Mouse (Mus musculus): ENCODE results near the gene Shisal1. TPM values are rescaled to one million over a fixed set of nuclear protein-coding genes. Genes with fewer than 3 reads are reported as not detected.
A peak's percentile ranks its signal among the peaks of the same experiment; 100 is the strongest.

Gene Shisal1
- polyA plus RNA-seq, 1 experiment from 2014 or later: 0.06 TPM

DNA sequence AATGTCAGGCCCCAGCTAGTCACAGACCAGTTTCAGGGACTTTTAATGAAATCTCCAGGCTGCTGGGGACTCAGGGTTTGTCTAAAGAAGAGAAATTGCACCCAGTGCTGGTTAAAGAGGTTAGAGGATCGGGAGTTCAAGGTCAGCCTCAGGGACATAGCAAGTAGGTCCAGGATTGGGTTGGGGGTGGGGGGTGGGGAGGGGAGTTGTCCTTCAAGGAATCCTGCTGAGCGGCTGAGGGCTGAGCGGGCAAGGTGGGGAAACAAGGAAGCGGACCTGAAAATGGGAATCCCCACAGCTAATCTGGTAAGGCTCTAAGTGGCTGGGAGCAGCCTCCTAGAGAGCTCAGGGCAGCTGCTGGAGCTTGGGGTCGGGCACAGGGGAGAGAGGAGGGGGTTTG lies 20.9 kb upstream of the Shisal1 start:
- Histone ChIP-seq H3K36me3 (ENCODE audit: insufficient read depth, low read length) (no peaks in the 10 kb centered on the region), H3K4me3 (ENCODE audit: low read depth, low read length) (no peak overlapping the region), H3K9ac (replicated peaks; ENCODE audit: low read depth) (no peak overlapping the region), H3K27ac (ENCODE audit: low read length) (no peak overlapping the region), H3K27me3 (replicated peaks; ENCODE audit: insufficient read depth, low read length) (no peaks in the 10 kb centered on the region), H3K4me1 (ENCODE audit: insufficient read depth, low read depth, low read length) (no peaks in the 10 kb centered on the region), H3K9me3 (ENCODE audit: low read length) (no peaks in the 10 kb centered on the region), H3K4me2 (replicated peaks; ENCODE audit: low read depth, low read length) (no peak overlapping the region)
- no peak for TF ChIP-seq CTCF (IDR thresholded peaks at IDR 0.05)
- TF ChIP-seq EP300 (IDR thresholded peaks at IDR 0.05): no peak
- DNase-seq (ENCODE audit: low spot score): no peak
- WGBS: 66% methylated on average over 5 of the region's 5 CpGs
- ATAC-seq: no peak

DNA sequence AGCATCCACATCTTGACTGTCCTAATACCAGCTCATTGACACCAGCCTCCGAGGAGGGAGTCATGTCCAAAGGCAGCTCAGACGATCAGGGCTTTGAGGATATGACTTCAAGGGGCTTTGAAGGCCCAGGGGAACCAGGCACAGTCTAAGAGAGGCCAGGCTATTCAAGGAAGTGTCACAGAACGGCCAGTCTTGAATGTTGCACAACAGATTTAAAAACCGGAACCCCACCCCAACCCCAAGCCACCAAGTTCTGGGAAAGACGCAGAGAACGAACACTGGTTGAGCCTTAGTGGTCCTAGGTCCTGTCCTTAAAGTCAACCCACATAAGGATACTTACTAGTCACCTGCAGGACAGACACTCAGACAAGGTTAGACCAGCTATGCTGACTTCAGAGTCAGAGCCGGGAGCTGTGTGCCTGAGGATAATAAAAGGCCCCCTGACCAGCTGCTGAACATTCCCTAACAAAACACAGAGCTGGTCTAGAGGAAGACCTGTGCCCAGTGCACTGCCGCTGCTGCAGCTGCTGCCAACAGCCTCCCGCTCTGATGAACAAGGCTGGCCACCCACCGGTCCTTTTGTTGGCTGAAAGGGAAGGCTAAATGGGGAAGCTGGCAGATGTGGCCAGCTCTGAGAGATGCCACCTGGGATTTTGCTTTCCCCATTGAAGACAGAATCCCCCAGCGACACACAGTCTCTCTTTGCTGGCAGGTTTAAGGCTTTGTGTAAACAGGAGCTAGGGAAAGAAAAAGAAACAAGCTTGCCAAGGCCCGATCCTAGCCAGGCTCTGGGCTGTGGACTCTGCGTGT lies 19.8 kb upstream of the Shisal1 start:
- no peak overlapping the region for H3K4me3 ChIP-seq (ENCODE audit: low read depth, low read length)
- no peaks in the 10 kb centered on the region for H3K36me3 ChIP-seq (ENCODE audit: insufficient read depth, low read length)
- ATAC-seq (peak; percentile 73), DNase-seq (ENCODE audit: low spot score) (peak; percentile 52)
- H3K9ac ChIP-seq (replicated peaks; ENCODE audit: low read depth): no peak overlapping the region
- no peak overlapping the region for H3K27ac ChIP-seq (ENCODE audit: low read length)
- 22% methylated on average over 13 of the region's 13 CpGs for WGBS
- no peak for TF ChIP-seq CTCF (IDR thresholded peaks at IDR 0.05)
- no peak for TF ChIP-seq EP300 (IDR thresholded peaks at IDR 0.05)
- H3K9me3 ChIP-seq (ENCODE audit: low read length): no peaks in the 10 kb centered on the region
- H3K4me1 ChIP-seq (ENCODE audit: insufficient read depth, low read depth, low read length): no peaks in the 10 kb centered on the region
- no peak overlapping the region for H3K4me2 ChIP-seq (replicated peaks; ENCODE audit: low read depth, low read length)
- H3K27me3 ChIP-seq (replicated peaks; ENCODE audit: insufficient read depth, low read length): no peaks in the 10 kb centered on the region

DNA sequence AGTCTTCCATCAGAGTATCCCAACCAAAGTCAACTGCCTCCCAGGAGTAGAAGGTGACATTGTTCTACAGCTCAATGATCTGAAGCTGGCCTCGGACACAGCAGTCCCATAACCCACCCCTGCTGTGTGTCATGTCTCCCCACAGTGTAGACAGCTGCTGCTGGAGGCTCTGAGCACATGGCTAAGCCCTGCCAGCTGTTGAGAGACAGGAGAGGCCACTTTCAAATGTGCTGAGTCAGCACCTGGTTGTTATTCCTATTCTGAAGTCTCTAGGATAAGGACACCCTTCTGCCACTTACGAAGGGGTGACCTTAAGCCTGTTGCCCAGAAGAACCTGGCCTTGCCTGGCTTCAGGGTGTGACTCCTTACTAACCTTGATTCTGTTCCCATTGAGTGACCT lies 14.5 kb upstream of the Shisal1 start:
- Histone ChIP-seq H3K27ac (ENCODE audit: low read length) (no peak overlapping the region), H3K36me3 (ENCODE audit: insufficient read depth, low read length) (no peaks in the 10 kb centered on the region), H3K9ac (replicated peaks; ENCODE audit: low read depth) (no peak overlapping the region), H3K4me1 (ENCODE audit: insufficient read depth, low read depth, low read length) (no peaks in the 10 kb centered on the region), H3K4me2 (replicated peaks; ENCODE audit: low read depth, low read length) (no peak overlapping the region), H3K4me3 (ENCODE audit: low read depth, low read length) (no peak overlapping the region), H3K9me3 (ENCODE audit: low read length) (no peaks in the 10 kb centered on the region), H3K27me3 (replicated peaks; ENCODE audit: insufficient read depth, low read length) (no peaks in the 10 kb centered on the region)
- ATAC-seq (no peak), DNase-seq (ENCODE audit: low spot score) (no peak)
- TF ChIP-seq CTCF (IDR thresholded peaks at IDR 0.05) (no peak), EP300 (IDR thresholded peaks at IDR 0.05) (no peak)
- WGBS: 77% methylated on average over 2 of the region's 2 CpGs

DNA sequence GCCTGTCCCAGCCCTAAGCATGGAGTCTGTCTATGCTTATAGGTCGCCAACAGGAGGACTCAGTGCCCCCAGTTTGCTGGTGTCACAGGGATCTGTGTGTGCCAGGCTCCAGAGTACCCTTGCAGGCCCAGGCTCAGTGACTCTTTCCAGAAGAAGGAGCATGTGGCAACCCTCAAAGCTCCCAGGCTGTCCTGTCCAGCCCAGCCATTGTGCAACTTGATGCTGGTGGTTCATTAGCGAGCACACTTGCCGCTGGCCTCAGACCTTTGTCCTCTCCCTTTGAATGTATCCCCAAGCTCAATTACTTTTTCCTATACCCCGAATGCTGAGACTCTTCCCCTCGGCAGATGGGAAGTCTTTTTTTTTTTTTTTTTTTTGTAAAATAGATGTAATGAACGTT lies 12.1 kb upstream of the Shisal1 start:
- Histone ChIP-seq H3K27ac (ENCODE audit: low read length) (no peak overlapping the region), H3K9me3 (ENCODE audit: low read length) (no peaks in the 10 kb centered on the region), H3K36me3 (ENCODE audit: insufficient read depth, low read length) (no peaks in the 10 kb centered on the region), H3K4me2 (replicated peaks; ENCODE audit: low read depth, low read length) (no peak overlapping the region), H3K9ac (replicated peaks; ENCODE audit: low read depth) (no peak overlapping the region), H3K27me3 (replicated peaks; ENCODE audit: insufficient read depth, low read length) (no peaks in the 10 kb centered on the region), H3K4me1 (ENCODE audit: insufficient read depth, low read depth, low read length) (no peaks in the 10 kb centered on the region), H3K4me3 (ENCODE audit: low read depth, low read length) (no peak overlapping the region)
- no peak for ATAC-seq
- no peak for TF ChIP-seq CTCF (IDR thresholded peaks at IDR 0.05)
- TF ChIP-seq EP300 (IDR thresholded peaks at IDR 0.05): no peak
- no peak for DNase-seq (ENCODE audit: low spot score)
- WGBS: 69% methylated on average over 6 of the region's 6 CpGs

DNA sequence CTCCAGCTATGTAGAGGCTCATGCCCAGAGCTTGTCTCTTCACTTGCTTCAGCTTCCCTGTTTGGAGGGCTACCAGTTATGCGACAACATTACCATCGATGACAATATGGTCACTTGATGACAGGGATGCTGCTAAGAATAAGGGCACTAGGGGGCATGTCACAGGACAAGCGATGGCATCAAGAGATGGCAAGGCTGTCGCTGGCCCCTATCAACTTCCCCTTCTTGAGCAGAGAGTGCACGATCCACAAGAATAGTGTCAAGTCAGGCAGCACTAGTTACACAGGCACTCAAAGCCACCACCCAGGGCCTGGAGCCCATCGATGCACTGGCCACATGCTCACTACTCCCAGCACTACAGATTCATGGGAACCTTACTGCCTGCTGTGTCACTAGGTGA lies 8.4 kb upstream of the Shisal1 start:
- no peak overlapping the region for H3K27ac ChIP-seq (ENCODE audit: low read length)
- H3K9ac ChIP-seq (replicated peaks; ENCODE audit: low read depth): no peak overlapping the region
- no peaks in the 10 kb centered on the region for H3K4me1 ChIP-seq (ENCODE audit: insufficient read depth, low read depth, low read length)
- DNase-seq (ENCODE audit: low spot score) (no peak), ATAC-seq (no peak)
- 0 out of 2 replicates have a peak, but pooled peaks cover 3% of the 10 kb centered on the region for H3K27me3 ChIP-seq (replicated peaks; ENCODE audit: insufficient read depth, low read length)
- no peaks in the 10 kb centered on the region for H3K36me3 ChIP-seq (ENCODE audit: insufficient read depth, low read length)
- 87% methylated on average over 6 of the region's 6 CpGs for WGBS
- H3K4me2 ChIP-seq (replicated peaks; ENCODE audit: low read depth, low read length): no peak overlapping the region
- no peak overlapping the region for H3K4me3 ChIP-seq (ENCODE audit: low read depth, low read length)
- H3K9me3 ChIP-seq (ENCODE audit: low read length): no peaks in the 10 kb centered on the region
- TF ChIP-seq EP300 (IDR thresholded peaks at IDR 0.05) (no peak), CTCF (IDR thresholded peaks at IDR 0.05) (no peak)

DNA sequence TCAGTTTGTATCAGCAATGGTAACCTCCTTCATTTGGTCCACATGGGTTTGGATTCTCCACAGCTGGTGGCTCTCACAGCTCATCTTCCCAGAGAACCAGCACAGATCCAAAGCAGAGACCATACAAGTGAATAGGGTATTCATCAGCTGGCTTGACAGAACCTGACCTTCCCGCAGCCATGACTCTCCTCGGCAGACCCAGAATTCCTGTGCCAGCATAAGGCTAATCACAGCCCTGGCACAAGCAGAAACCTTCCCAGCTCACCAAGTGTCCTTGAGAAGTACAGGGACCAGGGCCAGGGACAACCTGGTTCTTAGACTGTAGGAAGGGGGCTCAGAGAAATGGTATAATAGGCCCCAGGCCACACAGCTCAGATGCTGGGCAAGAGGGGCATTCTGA lies 6.2 kb upstream of the Shisal1 start:
- ATAC-seq (no peak), DNase-seq (ENCODE audit: low spot score) (no peak)
- no peaks in the 10 kb centered on the region for H3K4me1 ChIP-seq (ENCODE audit: insufficient read depth, low read depth, low read length)
- WGBS: 78% methylated on average over 2 of the region's 2 CpGs
- H3K9me3 ChIP-seq (ENCODE audit: low read length): no peaks in the 10 kb centered on the region
- H3K9ac ChIP-seq (replicated peaks; ENCODE audit: low read depth): no peak overlapping the region
- H3K27ac ChIP-seq (ENCODE audit: low read length): no peak overlapping the region
- no peaks in the 10 kb centered on the region for H3K36me3 ChIP-seq (ENCODE audit: insufficient read depth, low read length)
- 0 out of 2 replicates have a peak, but pooled peaks cover 3% of the 10 kb centered on the region for H3K27me3 ChIP-seq (replicated peaks; ENCODE audit: insufficient read depth, low read length)
- H3K4me2 ChIP-seq (replicated peaks; ENCODE audit: low read depth, low read length): no peak overlapping the region
- H3K4me3 ChIP-seq (ENCODE audit: low read depth, low read length): no peak overlapping the region
- TF ChIP-seq CTCF (IDR thresholded peaks at IDR 0.05): no peak
- no peak for TF ChIP-seq EP300 (IDR thresholded peaks at IDR 0.05)

All from lung, postnatal 0 days (tissue).